In genomic region chr11:20740481-20741200, GRCm38 (mm10) we compare ENCODE assay signal across 8 mouse cellular contexts. TPM values are rescaled to one million over a fixed set of nuclear protein-coding genes. Genes with fewer than 3 reads are reported as not detected.
DNase-seq lines count a peak whose midpoint lies in the region; ATAC-seq and TF ChIP-seq lines count a peak whose summit lies in the region.

No protein-coding gene starts in this region.

- no peaks in the 10 kb centered on the region for H3K27me3 ChIP-seq in embryonic facial prominence, embryonic 12.5 days
- no peaks in the 10 kb centered on the region for H3K27me3 ChIP-seq in heart, embryonic 10.5 days (ENCODE audit: insufficient read depth, poor library complexity, severe bottlenecking)
- H3K27me3 ChIP-seq in neural tube, embryonic 13.5 days = no peaks in the 10 kb centered on the region

- H3K9me3 ChIP-seq in embryonic facial prominence, embryonic 12.5 days = no peaks in the 10 kb centered on the region
- no peaks in the 10 kb centered on the region for H3K9me3 ChIP-seq in heart, embryonic 10.5 days
- H3K9me3 ChIP-seq in neural tube, embryonic 13.5 days = no peaks in the 10 kb centered on the region

- no peak for TF ChIP-seq CTCF in lung, adult 2 months (IDR thresholded peaks at IDR 0.05; ENCODE audit: insufficient read depth, low read length)

- TF ChIP-seq POLR2A in lung, adult 2 months (IDR thresholded peaks at IDR 0.05; ENCODE audit: borderline replicate concordance, extremely low read depth, low read depth, low read length) = peak; percentile 3; the same call in 1 of the 2 replicates

- DNase-seq in 416B (ENCODE audit: low read depth) (peak; percentile 84), NIH3T3 (ENCODE audit: low read depth) (peak; percentile 76)
- DNase-seq in heart, embryonic 10.5 days (ENCODE audit: low spot score) = peak; percentile 82
- DNase-seq in kidney, postnatal 10 days = peak; percentile 65
- no peak for DNase-seq in lung, adult 2 months
- DNase-seq in thymus, postnatal 14 days = peak; percentile 70

- 0 out of 2 replicates have a peak, but pooled peaks cover 4% of the 10 kb centered on the region for H3K4me1 ChIP-seq in embryonic facial prominence, embryonic 12.5 days
- H3K4me1 ChIP-seq in heart, embryonic 10.5 days = no peaks in the 10 kb centered on the region
- H3K4me1 ChIP-seq in lung, adult 2 months (ENCODE audit: control insufficient read depth, insufficient read depth, low read length) = peaks cover 2% of the 10 kb centered on the region; the same call in 1 of the 2 replicates
- H3K4me1 ChIP-seq in neural tube, embryonic 13.5 days (replicated peaks) = peaks cover 12% of the 10 kb centered on the region

- no peaks in the 10 kb centered on the region for H3K36me3 ChIP-seq in embryonic facial prominence, embryonic 12.5 days
- no peaks in the 10 kb centered on the region for H3K36me3 ChIP-seq in heart, embryonic 10.5 days
- H3K36me3 ChIP-seq in neural tube, embryonic 13.5 days = no peaks in the 10 kb centered on the region; the same call in 1 of the 2 replicates

- ATAC-seq in embryonic facial prominence, embryonic 12.5 days (ENCODE audit: insufficient number of reproducible peaks, insufficient read depth, low FRiP score, low TSS enrichment) = peak; percentile 25
- peak; percentile 62 for ATAC-seq in neural tube, embryonic 13.5 days (ENCODE audit: low read depth)

- H3K27ac ChIP-seq in embryonic facial prominence, embryonic 12.5 days = peak overlapping the region; percentile 93
- H3K27ac ChIP-seq in heart, embryonic 10.5 days = peak overlapping the region; percentile 90
- H3K27ac ChIP-seq in neural tube, embryonic 13.5 days (replicated peaks) = peak overlapping the region; percentile 98

- H3K4me3 ChIP-seq in embryonic facial prominence, embryonic 12.5 days = peak overlapping the region; percentile 96
- H3K4me3 ChIP-seq in heart, embryonic 10.5 days = peak overlapping the region; percentile 97
- peak overlapping the region; percentile 86 for H3K4me3 ChIP-seq in lung, adult 2 months (replicated peaks; ENCODE audit: extremely low read depth, low read depth, low read length)
- peak overlapping the region; percentile 94 for H3K4me3 ChIP-seq in neural tube, embryonic 13.5 days

- under 1% methylated on average over 56 of the region's 56 CpGs for WGBS in embryonic facial prominence, embryonic 12.5 days
- under 1% methylated on average over 49 of the region's 56 CpGs for WGBS in heart, embryonic 10.5 days
- under 1% methylated on average over 56 of the region's 56 CpGs for WGBS in lung, adult 2 months
- WGBS in neural tube, embryonic 13.5 days = under 1% methylated on average over 42 of the region's 56 CpGs

- H3K9ac ChIP-seq in embryonic facial prominence, embryonic 12.5 days = peak overlapping the region; percentile 83
- peak overlapping the region; percentile 94 for H3K9ac ChIP-seq in neural tube, embryonic 13.5 days

- H3K4me2 ChIP-seq in embryonic facial prominence, embryonic 12.5 days (replicated peaks) = peak overlapping the region; percentile 86
- peak overlapping the region; percentile 84 for H3K4me2 ChIP-seq in neural tube, embryonic 13.5 days

RNA-seq across cellular contexts. Expression of gene Aftph, which starts 0.7 kb away (rescaled TPM):
- 20.3 and 22.9 TPM in 2 replicates for polyA plus RNA-seq in embryonic facial prominence, embryonic 12.5 days (2016; fragmentation: Nextera tagmentation; extraction: Ambion mirVana)
- polyA plus RNA-seq in heart, embryonic 10.5 days (2016; fragmentation: Nextera tagmentation; extraction: Ambion mirVana) = 13.9 and 14.2 TPM in 2 replicates
- polyA plus RNA-seq in lung, adult 2 months (2012; rRNA removed) = 35.0 and 41.0 TPM in 2 replicates
- polyA plus RNA-seq in neural tube, embryonic 13.5 days (2015; fragmentation: Nextera tagmentation; extraction: Ambion mirVana) = 33.0 and 38.3 TPM in 2 replicates
